Mouse (Mus musculus): ENCODE measurements at regions not wholly inside any gene's neighbourhood (a gene's known extent, or its start where the extent isn't known, plus 50 kb on each side); places are given as distances from the start of the nearest gene placed in this dataset.
"Not testable (repeated sequence)": the region's sequence is repeated elsewhere in the genome, so short reads cannot be mapped to it uniquely, and the experiment has no call there.

- ATAC-seq (ENCODE audit: insufficient number of reproducible peaks, low FRiP score, low TSS enrichment) = no peak
Measured at GRCm38 (mm10) chr5:13654173-13654572, 137.2 kb upstream of the Speer3 start.

- not testable (repeated sequence) for ATAC-seq (ENCODE audit: insufficient number of reproducible peaks, low FRiP score, low TSS enrichment)
Measured at GRCm38 (mm10) chr5:13658301-13658700, 133.1 kb upstream of the Speer3 start.

- no peak for ATAC-seq (ENCODE audit: insufficient number of reproducible peaks, low FRiP score, low TSS enrichment)
Measured at GRCm38 (mm10) chr5:13659514-13659913, 131.9 kb upstream of the Speer3 start.

GRCm38 (mm10) chr5:13667444-13667843 lies 124.0 kb upstream of the Speer3 start:
- ATAC-seq (ENCODE audit: insufficient number of reproducible peaks, low FRiP score, low TSS enrichment) = peak; percentile 74; the same call in 1 of the 2 replicates

- ATAC-seq (ENCODE audit: insufficient number of reproducible peaks, low FRiP score, low TSS enrichment) = no peak
Measured at GRCm38 (mm10) chr5:13668840-13669239, 122.6 kb upstream of the Speer3 start.

- no peak for ATAC-seq (ENCODE audit: insufficient number of reproducible peaks, low FRiP score, low TSS enrichment)
Measured at GRCm38 (mm10) chr5:13690929-13691806, 100.3 kb upstream of the Speer3 start.

- ATAC-seq (ENCODE audit: insufficient number of reproducible peaks, low FRiP score, low TSS enrichment) = no peak
Measured at GRCm38 (mm10) chr5:13694847-13695246, 96.6 kb upstream of the Speer3 start.
